Mouse (Mus musculus) 416B (cell line): ENCODE results near the gene Art3.

ENCODE experiments used
- DNase-seq: peaks from one replicate; pipeline ENCODE4 v3.0.0; 2011; ENCODE audit warnings: low read depth

The Art3 gene

DNA sequence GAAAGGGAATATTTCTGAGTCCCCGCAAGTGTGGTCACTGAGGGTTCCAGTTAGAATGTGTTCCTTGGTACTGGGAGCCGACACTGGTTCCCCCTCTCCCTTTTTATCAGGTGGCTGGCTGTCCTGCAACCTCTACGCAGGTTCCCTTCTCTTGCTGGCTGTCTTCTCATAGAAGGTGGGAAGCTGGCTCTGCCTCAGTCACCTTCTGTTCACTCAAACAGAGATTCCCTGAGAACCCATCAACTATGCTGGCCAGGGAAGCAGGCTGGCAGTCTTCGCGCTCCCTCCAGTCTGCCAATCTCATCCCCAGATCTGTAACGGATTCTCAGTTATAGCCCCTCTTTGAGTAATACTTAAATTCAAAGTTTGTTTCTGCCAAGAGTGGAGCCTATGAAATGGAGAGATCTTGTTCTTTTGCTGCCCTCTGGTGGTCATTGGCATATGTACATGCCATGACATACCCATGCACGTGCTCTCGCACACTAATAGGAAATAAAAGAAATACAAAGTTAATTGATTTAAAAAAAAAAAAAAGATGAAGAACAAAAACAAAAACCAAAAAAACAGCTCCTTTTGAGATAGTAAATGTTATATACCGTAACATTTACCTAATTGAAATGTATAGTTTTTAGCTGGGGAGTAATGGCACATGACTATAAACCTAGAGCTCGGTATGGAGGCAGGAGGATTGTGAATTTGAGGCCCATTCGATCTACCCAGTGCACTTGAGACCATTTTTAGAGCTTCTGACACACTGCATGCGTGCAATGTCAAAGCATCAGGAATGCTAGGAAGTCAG lies 50.1 kb downstream of the Art3 start:
- peak; percentile 89 for DNase-seq

DNA sequence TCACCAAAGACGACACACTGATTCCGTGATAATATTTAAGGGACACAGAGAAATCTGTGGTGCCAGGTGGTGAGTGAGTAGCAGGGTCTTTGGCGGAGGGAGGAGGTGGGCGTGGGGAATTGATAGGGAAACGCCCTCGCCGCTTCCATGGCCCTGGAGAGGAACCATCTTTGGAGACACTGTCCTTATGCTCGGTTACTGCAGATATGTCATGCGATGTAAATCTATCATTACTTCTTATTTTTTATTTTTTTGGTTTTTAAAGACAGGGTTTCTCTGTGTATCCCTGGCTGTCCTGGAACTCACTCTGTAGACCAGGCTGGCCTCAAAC lies 50.7 kb downstream of the Art3 start:
- DNase-seq = no peak

DNA sequence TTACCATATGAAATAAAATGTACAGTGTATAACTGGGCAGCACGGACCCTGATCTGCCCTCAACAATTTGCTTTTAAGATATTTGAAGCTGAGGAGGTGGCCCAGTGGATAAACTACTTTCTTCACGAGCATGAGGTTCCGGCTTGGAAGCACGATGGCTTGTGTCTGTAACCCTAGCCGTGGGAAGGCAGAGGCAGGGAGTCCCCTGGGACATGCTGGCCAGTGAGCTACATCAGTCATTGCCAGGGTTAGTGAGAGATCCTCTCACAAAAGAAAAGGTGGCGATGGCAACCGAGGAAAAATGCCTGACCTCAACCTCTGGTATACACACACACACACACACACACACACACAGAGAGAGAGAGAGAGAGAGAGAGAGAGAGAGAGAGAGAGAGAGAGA lies 52.1 kb downstream of the Art3 start:
- DNase-seq = no peak

DNA sequence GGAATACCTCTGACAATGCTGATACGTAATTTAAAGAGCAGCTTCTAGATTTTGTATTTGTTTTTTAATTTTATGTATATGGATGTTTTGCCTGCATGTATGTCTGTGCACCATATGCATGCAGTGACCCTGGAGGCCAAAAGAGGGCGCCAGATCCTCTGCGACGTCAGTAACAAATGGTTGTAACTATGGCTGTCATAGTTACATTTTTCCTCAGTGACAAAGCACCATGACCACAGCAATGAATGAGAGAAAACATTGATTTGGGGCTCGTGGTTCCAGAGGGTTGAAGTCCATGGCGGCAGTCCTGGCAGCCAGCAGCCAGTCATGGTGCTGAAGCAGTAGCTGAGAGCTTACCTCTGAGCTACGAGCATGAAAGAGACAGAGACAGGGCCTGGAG lies 53.2 kb downstream of the Art3 start:
- peak; percentile 64 for DNase-seq

DNA sequence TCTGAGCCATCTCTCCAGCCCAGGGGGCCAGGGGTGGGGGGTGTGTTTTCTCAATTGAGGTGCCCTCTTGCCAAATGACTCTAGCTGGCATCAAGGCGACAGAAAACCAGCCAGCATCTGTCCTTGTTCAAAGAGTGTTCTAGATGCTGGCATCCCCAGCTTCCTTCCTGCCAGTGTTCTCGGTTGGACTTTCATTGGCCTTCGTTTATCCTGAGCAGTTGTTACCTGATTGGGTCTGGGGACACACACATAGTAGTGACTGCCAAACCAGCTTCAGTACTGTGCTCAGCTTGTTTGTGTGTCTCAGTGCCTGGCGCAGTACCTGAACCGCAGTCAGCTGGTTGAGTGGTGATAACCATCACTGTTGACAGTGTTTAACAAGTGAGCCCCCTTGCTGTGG lies 54.5 kb downstream of the Art3 start:
- no peak for DNase-seq

DNA sequence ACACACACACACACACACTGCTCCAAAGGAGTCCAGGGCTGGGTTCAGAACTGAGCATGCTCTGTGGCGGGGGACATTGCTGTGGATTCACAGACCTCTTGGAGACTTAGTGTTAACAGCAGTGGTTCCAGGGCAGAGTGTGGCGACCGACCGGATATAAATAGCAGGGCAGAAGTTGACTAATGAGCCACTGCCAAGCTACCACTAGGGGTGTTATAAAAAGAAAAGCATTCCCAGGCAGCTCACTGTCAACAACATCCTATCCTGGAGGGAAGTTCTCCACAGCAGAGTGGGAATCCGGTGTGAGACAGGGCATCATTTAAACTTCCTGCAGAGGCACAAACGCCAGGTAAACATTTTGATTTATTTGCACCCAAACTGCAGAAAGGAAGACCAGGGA lies 55.0 kb downstream of the Art3 start:
- DNase-seq = peak; percentile 49

DNA sequence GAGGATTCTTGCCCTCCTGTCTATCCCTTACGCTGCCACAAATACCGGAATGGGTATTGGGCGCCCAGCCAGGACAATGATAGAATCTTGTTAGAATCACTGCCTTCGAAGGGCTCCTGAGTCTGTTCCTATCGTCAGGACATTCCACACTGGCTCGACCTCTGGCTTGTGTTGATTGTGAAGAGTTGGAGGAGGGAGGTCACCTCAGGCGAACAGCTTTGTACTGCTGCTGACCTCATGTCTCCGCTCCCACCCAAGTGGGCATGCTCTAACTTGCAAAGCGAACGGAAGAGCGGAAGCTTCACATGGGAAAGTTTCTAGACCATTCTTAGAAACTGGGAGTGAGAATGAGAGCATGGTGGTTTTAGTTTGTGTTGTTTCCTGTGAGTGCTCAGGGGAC lies 55.8 kb downstream of the Art3 start:
- DNase-seq = no peak

DNA sequence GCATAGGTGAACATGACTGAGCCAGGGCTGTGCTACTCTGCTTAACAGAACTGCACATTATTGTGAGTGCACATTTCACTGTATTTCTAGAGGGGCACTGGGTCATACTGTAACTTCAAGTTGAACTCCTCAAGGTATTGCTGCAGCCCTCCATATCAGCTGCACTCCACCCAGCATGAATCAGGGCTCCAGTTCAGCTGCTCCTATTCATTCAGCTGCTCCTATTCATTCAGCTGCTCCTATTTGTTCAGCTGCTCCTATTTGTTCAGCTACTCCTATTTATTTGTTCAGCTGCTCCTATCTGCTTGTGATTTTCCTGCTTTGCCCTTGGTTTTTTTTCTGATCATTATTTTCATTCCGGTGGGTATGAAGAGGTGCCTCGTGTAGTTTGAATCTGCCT lies 58.4 kb downstream of the Art3 start:
- no peak for DNase-seq

DNA sequence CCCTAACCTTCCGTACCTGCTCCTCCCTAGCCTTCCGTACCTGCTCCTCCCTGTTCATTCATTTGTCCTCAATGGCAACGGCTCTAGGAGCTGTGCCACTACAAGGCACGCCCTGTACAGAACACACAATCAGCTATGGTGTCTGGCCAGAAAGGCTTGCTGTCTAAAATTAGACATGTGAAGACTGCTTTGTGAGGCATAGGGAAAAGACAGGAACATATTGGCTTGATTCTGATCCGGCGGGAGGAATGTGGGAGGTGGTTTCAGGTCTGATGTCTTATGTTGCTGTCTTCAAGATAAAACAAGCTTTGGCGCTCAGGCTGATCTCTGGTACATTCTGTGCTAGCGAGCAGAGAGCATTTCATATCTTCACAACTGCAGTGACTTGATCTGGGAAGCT lies 59.0 kb downstream of the Art3 start:
- DNase-seq = no peak

DNA sequence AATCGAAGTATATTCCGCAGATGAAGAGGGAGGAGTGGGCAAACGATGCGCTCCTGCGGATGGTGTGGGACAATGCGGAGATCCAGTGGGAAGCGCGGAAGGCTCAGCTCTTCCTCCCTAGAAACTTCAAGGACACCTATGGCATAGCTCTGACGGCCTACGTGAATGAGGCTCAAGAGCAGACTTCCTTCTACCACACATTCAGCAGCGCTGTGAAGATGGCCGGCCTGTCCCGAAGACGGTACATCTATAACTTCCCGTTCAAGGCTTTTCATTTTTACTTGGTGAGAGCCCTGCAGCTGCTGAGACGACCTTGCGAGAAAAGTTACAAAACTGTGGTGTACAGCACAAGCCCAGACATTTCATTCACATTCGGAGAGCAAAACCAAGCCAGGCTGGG lies 60.9 kb downstream of the Art3 start:
- no peak for DNase-seq

DNA sequence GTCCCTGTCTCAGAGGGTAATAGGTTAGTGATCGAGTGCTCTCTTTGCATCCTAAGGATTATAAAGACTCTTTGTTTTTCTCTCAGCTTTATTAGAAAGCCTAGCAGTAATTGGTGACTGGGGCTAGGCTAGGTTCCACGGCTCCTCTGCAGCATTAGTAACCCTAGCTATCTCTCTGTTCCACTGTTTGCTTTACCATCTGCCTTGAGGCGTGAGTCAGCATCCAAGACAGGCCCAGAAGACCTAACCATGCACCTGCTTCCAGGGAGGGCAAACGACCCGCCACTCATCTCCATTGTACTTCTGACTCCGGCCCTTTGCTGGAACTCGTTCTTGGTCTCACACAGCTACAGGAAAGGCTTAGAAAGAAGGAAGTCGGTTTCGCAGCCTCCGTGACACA lies 62.2 kb downstream of the Art3 start:
- DNase-seq = no peak

DNA sequence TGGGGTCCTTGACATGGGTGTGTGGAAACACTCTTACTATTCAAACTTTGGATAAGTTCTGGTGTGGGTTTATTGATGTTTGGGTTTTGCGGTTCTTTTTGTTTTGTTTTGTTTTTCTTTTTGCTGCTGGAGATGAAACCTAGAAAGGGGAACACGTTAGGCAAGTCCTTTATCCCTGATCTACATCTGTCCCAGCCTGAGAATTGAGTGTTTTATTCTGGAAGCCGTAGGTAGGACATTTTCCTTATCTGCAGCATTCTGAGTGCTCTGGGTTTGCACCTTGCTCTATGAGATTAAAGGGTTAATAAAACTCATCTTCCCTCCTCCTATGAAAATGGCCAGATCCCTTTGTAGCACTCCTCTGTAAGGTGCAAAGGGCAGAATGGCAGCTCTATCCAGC lies 64.1 kb downstream of the Art3 start:
- no peak for DNase-seq

DNA sequence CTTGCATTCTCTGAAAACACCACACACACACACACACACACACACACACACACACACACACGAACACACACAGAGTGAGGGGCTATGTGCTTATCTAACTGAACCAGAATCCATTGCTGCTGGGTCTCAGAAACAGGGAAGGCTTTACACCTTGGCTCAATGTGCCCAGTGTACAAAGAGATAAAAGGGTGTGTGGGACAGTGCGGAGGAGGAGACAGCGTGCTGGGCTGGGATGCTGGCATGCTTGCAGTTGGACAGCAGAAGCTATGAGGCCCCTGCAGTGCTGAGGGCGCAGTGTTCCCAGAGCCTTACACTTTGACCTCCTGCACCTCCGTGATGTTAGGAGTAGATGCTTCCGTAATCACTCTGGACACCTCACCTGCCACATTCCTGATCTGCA lies 64.8 kb downstream of the Art3 start:
- DNase-seq = no peak

DNA sequence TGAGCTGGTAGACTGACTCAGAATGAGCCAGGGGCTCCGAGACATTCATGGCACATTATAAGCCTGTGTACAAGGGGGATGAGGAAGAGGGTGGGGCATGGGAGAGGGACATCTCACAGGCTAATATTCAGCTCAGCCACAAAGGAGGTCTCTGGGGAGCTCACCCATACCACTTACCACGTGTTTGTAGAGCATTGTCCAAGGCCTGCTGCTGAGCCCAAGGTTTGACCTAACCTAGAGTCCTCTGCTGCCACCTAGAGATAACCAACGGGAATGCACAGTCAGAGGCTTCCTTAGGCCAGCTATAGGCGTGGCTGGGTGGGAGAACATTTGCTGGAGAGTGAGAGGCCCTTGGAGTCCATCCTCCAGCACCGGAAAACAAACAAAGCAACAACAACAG lies 66.5 kb downstream of the Art3 start:
- peak; percentile 88 for DNase-seq

DNA sequence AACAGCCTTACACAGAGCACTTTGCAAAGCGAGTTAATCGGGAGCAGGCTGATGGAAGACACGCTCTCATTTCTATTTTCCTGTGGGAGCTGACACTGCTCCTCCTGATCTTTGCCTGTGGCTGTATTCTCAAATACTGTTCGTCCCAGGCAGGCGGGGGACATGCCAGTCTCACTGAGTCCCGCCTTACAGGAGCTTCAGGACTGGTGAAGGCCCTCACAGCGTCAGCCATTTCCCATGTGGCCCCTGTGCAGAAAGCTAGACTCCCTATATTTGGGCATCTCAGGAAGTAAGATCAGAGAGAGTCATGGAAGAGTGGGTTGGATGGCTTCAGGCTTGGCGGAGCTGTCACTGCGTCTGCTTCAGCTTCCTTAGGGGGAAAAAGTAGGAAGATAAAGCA lies 71.2 kb downstream of the Art3 start:
- peak; percentile 22 for DNase-seq

DNA sequence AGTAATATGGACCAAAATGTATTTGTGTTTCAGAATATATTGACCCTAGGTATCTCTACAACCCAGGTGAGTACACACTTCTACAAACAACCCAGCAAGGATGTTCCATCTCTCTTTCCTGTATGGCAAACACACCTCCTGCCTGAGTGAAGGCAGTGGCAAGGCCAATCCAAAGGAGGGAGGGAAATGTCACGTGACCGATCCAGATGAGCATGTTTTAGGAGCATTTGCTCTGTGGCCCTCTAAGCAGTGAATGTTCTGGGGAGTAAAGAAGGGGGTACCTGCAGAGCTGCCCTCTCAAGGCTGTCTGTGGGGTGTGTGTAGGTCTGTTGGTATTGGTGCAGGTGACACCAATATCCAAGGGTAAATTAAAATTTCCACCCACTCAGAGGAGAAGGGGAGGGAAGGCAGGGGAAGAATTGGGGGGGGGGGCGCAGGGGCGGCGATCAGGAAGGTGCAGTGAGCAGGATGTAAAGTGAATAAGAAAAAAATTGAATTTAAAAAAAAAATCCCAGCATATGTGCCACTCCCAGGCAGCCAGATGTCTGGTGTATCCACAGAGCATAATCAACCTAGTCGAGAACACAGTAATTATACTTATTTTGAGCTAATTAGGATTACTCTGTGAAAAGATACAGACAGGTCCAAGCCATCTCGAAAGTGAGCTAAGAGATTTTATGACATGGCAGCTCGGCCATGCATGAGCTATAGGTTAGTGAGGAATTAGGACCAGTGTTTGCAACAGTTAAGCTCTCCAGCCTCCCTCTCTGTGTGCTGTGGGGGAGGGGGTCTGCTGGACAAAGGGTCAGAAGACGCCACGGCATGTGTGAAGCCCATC lies 72.2 kb downstream of the Art3 start:
- no peak for DNase-seq

DNA sequence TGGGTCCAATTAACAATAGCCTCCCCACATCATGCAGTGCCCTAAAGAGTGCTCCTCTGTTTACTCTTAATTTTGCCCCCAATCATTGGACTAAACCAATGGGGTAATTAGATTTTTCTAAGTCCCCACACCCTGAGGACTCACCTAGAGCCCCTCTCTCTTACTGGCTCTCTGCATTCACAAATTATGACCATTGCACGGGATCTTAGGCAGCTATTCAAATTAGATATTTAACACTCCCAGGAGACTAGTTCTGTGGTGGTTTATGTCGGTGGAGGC lies 72.7 kb downstream of the Art3 start:
- no peak for DNase-seq

DNA sequence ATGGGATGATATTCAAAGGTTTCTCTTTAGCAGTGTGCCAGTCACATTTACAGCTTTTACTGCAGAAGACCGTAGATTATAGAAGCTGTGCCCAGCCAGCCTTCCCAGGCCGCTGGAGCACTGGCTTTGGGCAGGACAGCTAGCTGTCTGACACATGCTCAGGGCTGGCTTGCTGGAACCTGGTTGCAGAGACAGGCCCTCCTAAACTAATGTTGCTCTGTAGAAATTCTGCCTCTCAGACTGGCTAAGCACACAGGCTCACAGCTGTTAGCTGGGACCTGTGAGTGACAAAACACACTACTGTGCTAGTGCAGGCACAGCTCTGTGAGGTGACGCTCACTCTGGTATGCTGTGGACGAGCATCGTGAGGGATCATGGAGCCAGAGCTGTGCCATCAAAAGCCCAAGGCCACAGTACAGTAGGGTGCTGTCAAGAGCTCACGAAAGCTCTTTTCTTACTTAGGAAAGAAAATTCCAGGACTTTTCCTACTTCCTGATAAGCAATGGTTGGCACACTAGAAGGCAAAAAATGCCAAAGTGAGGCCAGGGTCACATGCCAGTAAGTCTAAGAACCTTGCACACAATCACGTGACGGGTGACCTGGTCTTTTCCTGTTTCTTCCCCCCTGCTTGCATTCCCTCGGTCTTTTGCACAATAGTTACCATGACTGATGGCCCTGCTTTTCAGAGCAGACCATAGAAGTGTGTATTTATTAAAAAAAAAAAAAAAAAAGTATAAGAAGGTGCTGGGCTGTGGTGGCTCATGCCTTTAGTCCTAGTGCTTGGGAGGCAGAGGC lies 77.9 kb downstream of the Art3 start:
- DNase-seq = peak; percentile 25

DNA sequence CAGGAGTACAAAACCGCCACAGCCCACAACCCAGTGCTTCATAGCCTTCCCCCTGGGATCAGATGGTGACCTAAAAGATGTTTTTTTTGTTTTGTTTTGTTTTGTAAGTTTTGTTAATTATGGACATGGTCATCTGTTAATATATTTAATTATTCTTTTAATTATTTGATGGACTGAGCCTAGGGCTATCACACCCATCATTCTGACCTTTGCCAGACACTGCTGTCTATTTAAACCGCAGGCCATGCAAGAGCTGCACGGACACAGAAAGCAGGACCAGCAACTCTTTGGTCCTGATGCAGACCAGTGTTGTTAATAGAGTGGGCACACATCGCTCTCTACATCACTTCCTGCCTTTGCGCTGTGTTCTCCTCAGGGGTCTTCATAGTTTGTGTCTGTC lies 78.9 kb downstream of the Art3 start:
- no peak for DNase-seq

DNA sequence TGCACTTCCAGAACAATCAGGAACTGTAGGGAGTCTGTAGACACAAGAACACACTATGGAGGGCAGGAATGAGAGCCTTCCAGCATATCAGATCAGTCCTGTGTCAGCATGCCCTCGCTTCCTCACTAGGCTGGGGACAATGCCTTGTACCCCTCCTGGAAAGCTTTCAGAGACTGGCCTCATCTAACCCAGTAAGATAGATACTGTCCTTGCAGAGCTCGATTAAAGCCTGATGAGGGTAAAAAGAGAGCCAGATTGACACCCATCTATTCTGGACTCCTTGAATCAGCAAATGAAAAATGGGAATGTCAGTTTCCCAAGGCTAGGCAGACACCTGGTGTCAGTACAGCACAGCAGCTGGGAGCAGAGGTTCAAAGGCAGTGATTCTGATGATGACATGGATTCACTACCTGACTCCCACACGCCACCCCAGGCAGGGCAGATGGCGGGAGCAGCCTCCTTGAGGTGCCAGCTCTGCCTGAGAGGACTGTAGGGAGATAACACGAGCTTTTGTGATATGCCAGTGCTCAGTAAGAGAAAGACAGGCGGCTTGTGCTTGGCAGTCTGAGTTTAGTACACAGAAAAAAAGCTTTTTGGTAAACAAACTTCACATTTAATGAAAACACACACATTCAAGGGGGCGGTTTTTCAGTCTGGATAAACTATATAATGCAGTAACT lies 80.0 kb downstream of the Art3 start:
- no peak for DNase-seq

DNA sequence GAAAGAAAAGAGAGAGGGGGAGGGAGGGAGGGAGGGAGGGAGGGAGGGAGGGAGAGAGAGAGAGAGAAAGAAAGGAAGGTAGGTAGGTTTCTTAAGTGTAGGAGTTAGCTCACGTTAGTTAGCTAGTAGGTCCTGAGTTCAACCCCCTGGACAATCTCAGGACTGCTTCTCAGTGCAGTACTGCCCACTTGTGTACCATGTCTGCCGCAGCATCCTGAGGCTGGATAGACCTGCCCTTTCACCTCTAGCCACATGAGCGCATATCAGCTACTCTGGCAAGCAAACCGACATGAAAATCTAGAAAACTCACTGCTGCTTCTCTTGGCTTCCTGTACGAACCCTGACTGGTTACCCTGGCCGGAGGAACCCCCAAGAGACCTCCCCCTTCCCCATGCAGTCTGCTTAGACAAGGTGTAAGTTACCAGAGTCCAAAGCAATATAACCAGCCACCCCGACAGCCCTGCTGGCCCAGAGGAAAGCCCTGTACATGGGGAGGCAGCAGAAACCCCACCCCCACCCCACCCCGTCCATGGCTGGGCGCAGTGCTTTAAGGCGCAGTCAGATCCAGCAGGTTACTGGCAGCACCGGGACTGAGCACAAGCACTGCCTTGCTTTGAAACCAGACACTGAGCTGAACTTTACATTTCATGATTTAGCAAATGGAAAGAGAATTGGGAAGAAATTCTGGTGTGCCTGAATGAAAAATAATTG lies 81.8 kb downstream of the Art3 start:
- no peak for DNase-seq

DNA sequence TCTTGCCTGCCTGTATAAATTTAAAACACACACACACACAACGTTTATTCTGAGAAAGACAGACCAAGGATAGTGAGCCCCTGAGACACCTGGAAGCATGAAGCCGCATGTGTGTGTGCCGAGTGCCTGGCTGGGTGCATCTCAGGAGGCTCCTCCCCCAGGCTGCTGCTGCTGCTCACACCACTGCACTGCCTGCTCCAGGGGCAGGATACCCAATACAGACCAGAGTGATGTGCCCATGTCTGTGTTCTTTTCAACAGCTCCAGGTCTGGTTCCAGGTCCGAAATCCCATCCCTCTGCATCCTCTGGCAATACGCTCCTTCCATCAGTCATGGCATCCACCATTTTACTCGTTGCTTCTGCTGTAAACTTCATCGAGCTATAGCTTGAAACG lies 82.4 kb downstream of the Art3 start:
- DNase-seq = no peak
